Mouse (Mus musculus): ENCODE measurements at regions not wholly inside any gene's neighbourhood (a gene's known extent, or its start where the extent isn't known, plus 50 kb on each side); places are given as distances from the start of the nearest gene placed in this dataset.

DNA sequence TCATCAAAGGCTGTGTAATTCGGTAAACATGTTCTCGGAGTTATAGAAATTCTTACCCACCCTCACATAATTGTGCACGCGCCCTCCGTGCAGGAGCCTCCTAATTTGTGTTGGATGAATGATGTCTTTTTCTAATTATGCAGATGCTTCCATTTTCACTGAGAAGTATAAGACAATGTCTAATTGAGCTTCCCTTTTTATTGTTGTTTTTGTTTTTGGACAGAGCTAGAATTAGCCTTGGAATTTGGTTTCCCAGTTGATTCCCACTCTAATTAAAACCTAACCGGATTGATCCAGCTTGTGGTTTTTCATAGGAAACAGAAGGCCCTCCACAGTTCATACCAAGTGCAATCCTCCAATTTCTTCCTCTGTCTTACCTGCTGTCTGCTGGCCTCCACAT, 616.2 kb upstream of the Nrp1 start:
- Histone ChIP-seq H3K9me3 (replicated peaks; ENCODE audit: control insufficient read depth, low read length) (no peaks in the 10 kb centered on the region), H3K36me3 (ENCODE audit: control insufficient read depth, insufficient read depth) (no peaks in the 10 kb centered on the region), H3K4me1 (ENCODE audit: control insufficient read depth, low read depth, low read length) (no peaks in the 10 kb centered on the region), H3K4me2 (ENCODE audit: low read depth, low read length) (no peak overlapping the region), H3K27ac (ENCODE audit: low read length) (no peak overlapping the region), H3K27me3 (ENCODE audit: control insufficient read depth, insufficient read depth, low read depth, low read length) (no peaks in the 10 kb centered on the region), H3K4me3 (ENCODE audit: low read depth, low read length) (no peak overlapping the region), H3K9ac (ENCODE audit: low read depth, low read length) (no peak overlapping the region)
- WGBS (ENCODE audit: insufficient replicate concordance), result 82% methylated on average over 6 of the region's 6 CpGs
- ATAC-seq (ENCODE audit: low read depth), result no peak

DNA sequence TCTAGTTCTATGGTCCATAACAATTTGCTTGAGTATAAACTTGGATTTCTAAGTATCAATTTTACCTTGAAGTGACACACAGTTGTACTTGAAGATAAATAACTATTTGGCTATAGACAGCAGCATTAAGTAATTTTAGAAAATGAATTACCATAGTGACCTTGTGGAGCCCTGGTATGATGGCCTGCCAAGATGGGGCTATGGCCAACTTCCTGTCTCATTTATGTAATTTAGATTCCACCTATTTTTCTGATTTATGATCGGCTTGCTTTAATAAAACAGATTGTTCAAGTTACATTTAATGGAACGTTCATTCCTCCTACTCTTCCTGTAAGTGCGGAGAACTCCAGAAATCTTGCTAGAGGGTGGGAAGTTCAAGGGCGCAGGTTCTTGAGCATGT, 613.2 kb upstream of the Nrp1 start:
- 69% methylated on average over 4 of the region's 4 CpGs for WGBS (ENCODE audit: insufficient replicate concordance)
- Histone ChIP-seq H3K9me3 (replicated peaks; ENCODE audit: control insufficient read depth, low read length) (no peaks in the 10 kb centered on the region), H3K9ac (ENCODE audit: low read depth, low read length) (no peak overlapping the region), H3K4me1 (ENCODE audit: control insufficient read depth, low read depth, low read length) (no peaks in the 10 kb centered on the region), H3K4me2 (ENCODE audit: low read depth, low read length) (no peak overlapping the region), H3K27me3 (ENCODE audit: control insufficient read depth, insufficient read depth, low read depth, low read length) (no peaks in the 10 kb centered on the region), H3K27ac (ENCODE audit: low read length) (no peak overlapping the region), H3K36me3 (ENCODE audit: control insufficient read depth, insufficient read depth) (no peaks in the 10 kb centered on the region), H3K4me3 (ENCODE audit: low read depth, low read length) (no peak overlapping the region)
- ATAC-seq (ENCODE audit: low read depth), result no peak

DNA sequence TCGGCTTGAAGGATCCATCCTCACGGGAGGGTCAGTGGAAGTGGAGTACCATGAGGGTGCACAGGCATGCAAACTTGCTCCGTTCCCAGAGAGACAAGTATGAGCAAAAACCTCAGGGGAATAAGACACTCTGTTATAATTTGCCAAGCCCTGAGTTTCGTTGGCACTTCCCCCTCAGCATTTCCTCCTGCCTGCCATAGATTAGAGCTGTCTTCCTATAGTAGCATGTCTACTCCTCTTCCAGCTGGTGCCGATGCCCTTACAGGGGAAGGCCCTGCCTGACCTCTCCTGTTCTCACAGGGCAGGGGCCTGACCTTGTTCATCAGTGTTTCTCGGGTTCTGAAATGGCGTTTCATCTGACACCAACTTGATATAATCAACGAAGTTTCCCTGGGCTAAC, 611.9 kb upstream of the Nrp1 start:
- Histone ChIP-seq H3K4me3 (ENCODE audit: low read depth, low read length) (no peak overlapping the region), H3K4me2 (ENCODE audit: low read depth, low read length) (no peak overlapping the region), H3K9ac (ENCODE audit: low read depth, low read length) (no peak overlapping the region), H3K27ac (ENCODE audit: low read length) (no peak overlapping the region), H3K27me3 (ENCODE audit: control insufficient read depth, insufficient read depth, low read depth, low read length) (no peaks in the 10 kb centered on the region), H3K4me1 (ENCODE audit: control insufficient read depth, low read depth, low read length) (no peaks in the 10 kb centered on the region), H3K9me3 (replicated peaks; ENCODE audit: control insufficient read depth, low read length) (no peaks in the 10 kb centered on the region), H3K36me3 (ENCODE audit: control insufficient read depth, insufficient read depth) (no peaks in the 10 kb centered on the region)
- no peak for ATAC-seq (ENCODE audit: low read depth)
- WGBS (ENCODE audit: insufficient replicate concordance), result 25% methylated on average over 8 of the region's 8 CpGs

DNA sequence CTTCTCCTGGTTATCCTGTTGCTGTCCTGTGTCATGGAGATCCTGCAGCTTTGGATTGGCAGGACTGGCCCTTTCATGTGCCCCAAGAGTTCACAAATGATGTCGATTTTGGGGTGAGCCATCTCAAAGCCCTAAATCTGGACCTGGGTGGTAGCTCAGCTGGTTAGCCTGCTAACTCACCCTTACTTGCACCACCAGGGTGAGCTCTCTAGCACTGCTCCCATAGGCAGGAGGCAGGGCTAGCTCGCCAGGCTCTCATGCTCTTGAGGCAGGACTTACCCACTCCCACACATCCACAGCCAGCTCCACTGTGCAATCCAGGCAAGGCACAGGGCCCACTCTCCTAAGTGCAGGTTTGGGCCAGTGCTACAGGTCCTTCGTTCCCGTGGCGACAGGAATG, 605.5 kb upstream of the Nrp1 start:
- ATAC-seq (ENCODE audit: low read depth), result no peak
- Histone ChIP-seq H3K9me3 (replicated peaks; ENCODE audit: control insufficient read depth, low read length) (no peaks in the 10 kb centered on the region), H3K4me1 (ENCODE audit: control insufficient read depth, low read depth, low read length) (no peaks in the 10 kb centered on the region), H3K9ac (ENCODE audit: low read depth, low read length) (no peak overlapping the region), H3K4me2 (ENCODE audit: low read depth, low read length) (no peak overlapping the region), H3K27ac (ENCODE audit: low read length) (no peak overlapping the region), H3K4me3 (ENCODE audit: low read depth, low read length) (no peak overlapping the region), H3K36me3 (ENCODE audit: control insufficient read depth, insufficient read depth) (no peaks in the 10 kb centered on the region), H3K27me3 (ENCODE audit: control insufficient read depth, insufficient read depth, low read depth, low read length) (no peaks in the 10 kb centered on the region)
- 66% methylated on average over 5 of the region's 5 CpGs for WGBS (ENCODE audit: insufficient replicate concordance)

DNA sequence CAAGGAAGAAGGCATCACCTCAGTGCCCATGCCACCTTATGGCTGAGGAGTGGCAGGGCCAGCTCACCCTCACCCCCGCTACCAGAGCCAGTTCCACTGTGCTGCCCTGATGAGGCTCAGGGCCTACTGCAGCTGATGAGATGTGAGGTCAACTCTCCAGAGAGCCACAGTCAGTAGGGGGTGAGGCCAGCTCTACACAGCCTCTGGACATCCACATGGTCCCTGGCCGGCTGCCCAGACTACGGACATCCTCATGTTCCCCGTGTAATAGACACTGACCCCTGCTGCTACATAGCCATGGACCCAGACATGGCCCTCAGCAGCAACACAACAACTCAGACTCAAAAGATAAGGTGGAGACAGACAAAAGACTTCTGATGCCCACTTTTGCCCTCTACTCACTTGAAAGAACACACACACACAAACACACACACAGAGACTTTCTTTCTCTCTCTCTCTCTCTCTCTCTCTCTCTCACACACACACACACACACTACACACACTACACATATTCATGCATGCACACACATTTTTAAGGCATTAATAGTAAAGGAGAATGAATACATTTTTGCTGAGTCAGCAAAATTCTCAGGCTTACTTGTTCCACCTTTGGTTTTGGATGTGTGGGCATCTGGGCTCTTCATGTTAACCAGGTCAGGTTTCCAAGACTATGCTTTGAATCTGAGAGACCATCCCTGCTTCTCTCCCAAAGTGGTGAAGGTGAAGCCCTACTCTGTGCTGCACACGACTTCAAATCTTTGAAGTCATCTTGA, 604.4 kb upstream of the Nrp1 start:
- Histone ChIP-seq H3K9ac (ENCODE audit: low read depth, low read length) (no peak overlapping the region), H3K27me3 (ENCODE audit: control insufficient read depth, insufficient read depth, low read depth, low read length) (no peaks in the 10 kb centered on the region), H3K9me3 (replicated peaks; ENCODE audit: control insufficient read depth, low read length) (no peaks in the 10 kb centered on the region), H3K4me3 (ENCODE audit: low read depth, low read length) (no peak overlapping the region), H3K36me3 (ENCODE audit: control insufficient read depth, insufficient read depth) (no peaks in the 10 kb centered on the region), H3K4me1 (ENCODE audit: control insufficient read depth, low read depth, low read length) (no peaks in the 10 kb centered on the region), H3K27ac (ENCODE audit: low read length) (no peak overlapping the region), H3K4me2 (ENCODE audit: low read depth, low read length) (no peak overlapping the region)
- 0 out of 2 replicates have a peak, but pooled peaks have one; percentile 3 for ATAC-seq (ENCODE audit: low read depth)
- 76% methylated on average over 5 of the region's 5 CpGs for WGBS (ENCODE audit: insufficient replicate concordance)

DNA sequence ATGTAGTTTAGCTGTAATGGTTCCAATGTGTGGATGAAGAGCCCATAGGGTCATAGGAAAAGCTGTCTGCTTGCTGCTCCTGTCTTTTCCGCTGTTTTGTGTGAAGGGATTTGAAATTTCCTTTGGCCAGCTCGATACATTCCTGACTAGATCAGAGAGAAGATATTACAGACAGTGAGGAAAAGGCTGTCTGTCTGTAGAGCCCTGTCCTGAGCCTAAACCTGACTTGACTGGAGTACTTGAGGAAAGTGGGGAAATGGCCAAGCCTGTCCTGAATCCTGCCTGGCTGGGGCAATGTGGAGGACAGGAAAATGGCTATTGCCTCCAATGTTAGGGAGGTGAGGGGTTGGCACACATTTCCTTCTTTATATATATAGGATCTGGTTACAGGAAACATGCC, 601.0 kb upstream of the Nrp1 start:
- Histone ChIP-seq H3K4me3 (ENCODE audit: low read depth, low read length) (no peak overlapping the region), H3K4me2 (ENCODE audit: low read depth, low read length) (no peak overlapping the region), H3K27ac (ENCODE audit: low read length) (no peak overlapping the region), H3K9me3 (replicated peaks; ENCODE audit: control insufficient read depth, low read length) (no peaks in the 10 kb centered on the region), H3K9ac (ENCODE audit: low read depth, low read length) (no peak overlapping the region), H3K4me1 (ENCODE audit: control insufficient read depth, low read depth, low read length) (no peaks in the 10 kb centered on the region), H3K27me3 (ENCODE audit: control insufficient read depth, insufficient read depth, low read depth, low read length) (no peaks in the 10 kb centered on the region), H3K36me3 (ENCODE audit: control insufficient read depth, insufficient read depth) (no peaks in the 10 kb centered on the region)
- no peak for ATAC-seq (ENCODE audit: low read depth)
- WGBS (ENCODE audit: insufficient replicate concordance), result 41% methylated on average over 2 of the region's 2 CpGs

DNA sequence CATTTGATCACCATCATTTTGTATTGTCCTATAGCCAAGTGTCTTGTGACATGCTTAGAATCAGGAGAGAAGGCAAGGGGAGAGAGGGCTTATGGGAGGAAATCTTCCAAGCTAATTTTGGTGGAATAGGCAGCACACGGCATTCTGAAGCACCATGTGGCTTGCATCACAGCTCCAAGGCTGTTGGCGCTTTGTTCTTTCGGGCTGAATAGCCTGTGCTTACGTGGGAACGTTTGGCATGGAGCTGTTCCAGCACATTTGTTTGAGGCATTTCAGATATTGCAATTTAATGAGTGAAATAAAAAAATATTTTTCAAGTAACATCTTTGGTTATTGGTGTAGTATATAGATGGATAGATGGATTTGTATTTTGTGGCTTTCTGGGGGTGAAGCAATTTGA, 598.5 kb upstream of the Nrp1 start:
- no peaks in the 10 kb centered on the region for H3K27me3 ChIP-seq (ENCODE audit: control insufficient read depth, insufficient read depth, low read depth, low read length)
- H3K9ac ChIP-seq (ENCODE audit: low read depth, low read length), result no peak overlapping the region
- no peak overlapping the region for H3K27ac ChIP-seq (ENCODE audit: low read length)
- no peak for ATAC-seq (ENCODE audit: low read depth)
- H3K9me3 ChIP-seq (replicated peaks; ENCODE audit: control insufficient read depth, low read length), result no peaks in the 10 kb centered on the region
- WGBS (ENCODE audit: insufficient replicate concordance), result 71% methylated on average over 5 of the region's 5 CpGs
- H3K4me3 ChIP-seq (ENCODE audit: low read depth, low read length), result no peak overlapping the region
- no peaks in the 10 kb centered on the region for H3K36me3 ChIP-seq (ENCODE audit: control insufficient read depth, insufficient read depth)
- no peaks in the 10 kb centered on the region for H3K4me1 ChIP-seq (ENCODE audit: control insufficient read depth, low read depth, low read length)
- no peak overlapping the region for H3K4me2 ChIP-seq (ENCODE audit: low read depth, low read length)

DNA sequence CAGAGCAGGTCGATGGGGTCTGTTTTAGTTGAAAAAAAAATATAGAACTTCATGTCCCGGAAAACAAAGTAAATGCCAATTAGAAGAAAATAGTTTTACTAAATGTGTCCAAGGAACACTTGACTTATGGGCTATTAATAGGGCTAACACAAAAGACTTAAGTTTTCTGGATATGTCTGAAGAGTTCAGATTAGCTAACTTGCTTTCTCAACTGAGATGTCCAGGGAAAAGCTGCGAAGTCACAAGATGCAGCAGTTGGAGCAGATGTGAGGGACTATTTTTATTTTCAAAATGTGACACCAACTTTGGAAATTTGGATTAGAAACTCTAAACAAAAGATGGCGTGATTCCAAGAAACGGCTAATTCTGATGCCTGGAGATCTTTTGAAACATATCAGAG, 593.2 kb upstream of the Nrp1 start:
- Histone ChIP-seq H3K4me2 (ENCODE audit: low read depth, low read length) (no peak overlapping the region), H3K4me3 (ENCODE audit: low read depth, low read length) (no peak overlapping the region), H3K4me1 (ENCODE audit: control insufficient read depth, low read depth, low read length) (no peaks in the 10 kb centered on the region), H3K36me3 (ENCODE audit: control insufficient read depth, insufficient read depth) (no peaks in the 10 kb centered on the region), H3K27ac (ENCODE audit: low read length) (no peak overlapping the region), H3K27me3 (ENCODE audit: control insufficient read depth, insufficient read depth, low read depth, low read length) (no peaks in the 10 kb centered on the region), H3K9ac (ENCODE audit: low read depth, low read length) (no peak overlapping the region), H3K9me3 (replicated peaks; ENCODE audit: control insufficient read depth, low read length) (no peaks in the 10 kb centered on the region)
- ATAC-seq (ENCODE audit: low read depth), result no peak
- 52% methylated on average over 5 of the region's 5 CpGs for WGBS (ENCODE audit: insufficient replicate concordance)

DNA sequence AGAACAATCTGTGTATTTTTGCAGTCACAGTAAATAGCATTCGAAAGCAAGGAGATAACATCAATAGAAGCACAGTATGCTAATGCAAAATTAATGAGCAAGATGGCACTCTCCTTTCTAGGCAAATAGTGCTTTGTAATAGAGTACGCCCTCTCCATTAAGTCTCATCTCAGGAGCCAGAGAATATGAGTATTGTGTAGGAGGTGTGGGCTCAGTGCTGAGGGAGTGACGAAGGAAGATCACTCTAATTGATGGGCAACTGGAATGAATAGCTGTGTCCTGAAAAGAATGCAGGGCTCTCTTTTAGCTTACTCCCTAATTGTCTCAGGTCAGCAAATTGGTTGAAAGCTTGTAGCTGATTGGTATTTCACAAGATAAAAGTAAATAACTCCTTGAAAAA, 590.1 kb upstream of the Nrp1 start:
- no peaks in the 10 kb centered on the region for H3K4me1 ChIP-seq (ENCODE audit: control insufficient read depth, low read depth, low read length)
- WGBS (ENCODE audit: insufficient replicate concordance), result 58% methylated on average over 3 of the region's 3 CpGs
- no peak overlapping the region for H3K4me3 ChIP-seq (ENCODE audit: low read depth, low read length)
- H3K4me2 ChIP-seq (ENCODE audit: low read depth, low read length), result no peak overlapping the region
- no peaks in the 10 kb centered on the region for H3K9me3 ChIP-seq (replicated peaks; ENCODE audit: control insufficient read depth, low read length)
- no peaks in the 10 kb centered on the region for H3K27me3 ChIP-seq (ENCODE audit: control insufficient read depth, insufficient read depth, low read depth, low read length)
- no peak for ATAC-seq (ENCODE audit: low read depth)
- H3K27ac ChIP-seq (ENCODE audit: low read length), result no peak overlapping the region
- H3K9ac ChIP-seq (ENCODE audit: low read depth, low read length), result no peak overlapping the region
- no peaks in the 10 kb centered on the region for H3K36me3 ChIP-seq (ENCODE audit: control insufficient read depth, insufficient read depth)

Measured in liver, embryonic 16.5 days (tissue).